Mouse (Mus musculus) stomach, embryonic 14.5 days (tissue): Measurements from ENCODE around the gene Traf4. TPM values are rescaled to one million over a fixed set of nuclear protein-coding genes. Genes with fewer than 3 reads are reported as not detected.

Experiments used
- ATAC-seq: fragments of 200-750 bp; cut with Nextera tagmentation; 2 replicates; pipeline ENCODE4 v1.8.0; 2017; ENCODE audit warnings: low read depth, moderate TSS enrichment; ENCODE audit not compliant: insufficient number of reproducible peaks, insufficient read depth, low FRiP score
- H3K27ac ChIP-seq: fragments of 300-500 bp; sonication (generic); 2 replicates; pipeline ENCODE4 v1.5.1; 2014; ENCODE audit warnings: mild to moderate bottlenecking, low read length, moderate library complexity, mixed read lengths
- H3K27me3 ChIP-seq: fragments of 300-500 bp; sonication (generic); 2 replicates; pipeline ENCODE4 v1.6.1; 2014; ENCODE audit warnings: low read length, control low read depth, mixed read lengths; ENCODE audit not compliant: control insufficient read depth, insufficient read depth
- H3K36me3 ChIP-seq: fragments of 300-500 bp; sonication (generic); 2 replicates; pipeline ENCODE4 v1.6.1; 2014; ENCODE audit warnings: mild to moderate bottlenecking, control low read depth, low read length, moderate library complexity, mixed read lengths; ENCODE audit not compliant: control insufficient read depth, insufficient read depth
- H3K4me1 ChIP-seq: fragments of 300-500 bp; sonication (generic); 2 replicates; pipeline ENCODE4 v1.6.1; 2014; ENCODE audit warnings: low read length, control low read depth, mixed read lengths; ENCODE audit not compliant: control insufficient read depth, insufficient read depth
- H3K4me2 ChIP-seq: fragments of 300-500 bp; sonication (generic); replicated peaks from 2 replicates; pipeline ENCODE4 v1.6.1; 2014; ENCODE audit warnings: low read depth, low read length, control low read depth
- H3K4me3 ChIP-seq: fragments of 300-500 bp; sonication (generic); 2 replicates; pipeline ENCODE4 v1.5.1; 2014; ENCODE audit warnings: low read depth, low read length, control low read depth
- H3K9ac ChIP-seq: fragments of 300-500 bp; sonication (generic); replicated peaks from 2 replicates; pipeline ENCODE4 v1.6.1; 2014; ENCODE audit warnings: low read depth, mild to moderate bottlenecking, control low read depth, low read length, moderate library complexity, mixed read lengths
- H3K9me3 ChIP-seq: fragments of 300-500 bp; sonication (generic); 2 replicates; pipeline ENCODE4 v1.6.1; 2016; ENCODE audit warnings: low read depth, low read length, control low read depth; ENCODE audit not compliant: control insufficient read depth
- WGBS: fragments of 180-500 bp; shearing (Covaris S2); extraction: QIAGEN DNeasy Blood & Tissue Kit; methylation state at CpG from one replicate; pipeline ENCODE4 v1.1.7; 2014; 5-methylcytosine and 5-hydroxymethylcytosine counted together
- polyA plus RNA-seq: library from polyadenylated mRNA; unstranded; fragments of >200 nt; fragmentation: Nextera tagmentation; extraction: Ambion mirVana; gene quantifications from 2 replicates; pipeline ENCODE4 v1.2.1, GENCODE M21; 2014

The Traf4 gene
- polyA plus RNA-seq, 1 experiment from 2014 or later: 53.5 TPM

DNA sequence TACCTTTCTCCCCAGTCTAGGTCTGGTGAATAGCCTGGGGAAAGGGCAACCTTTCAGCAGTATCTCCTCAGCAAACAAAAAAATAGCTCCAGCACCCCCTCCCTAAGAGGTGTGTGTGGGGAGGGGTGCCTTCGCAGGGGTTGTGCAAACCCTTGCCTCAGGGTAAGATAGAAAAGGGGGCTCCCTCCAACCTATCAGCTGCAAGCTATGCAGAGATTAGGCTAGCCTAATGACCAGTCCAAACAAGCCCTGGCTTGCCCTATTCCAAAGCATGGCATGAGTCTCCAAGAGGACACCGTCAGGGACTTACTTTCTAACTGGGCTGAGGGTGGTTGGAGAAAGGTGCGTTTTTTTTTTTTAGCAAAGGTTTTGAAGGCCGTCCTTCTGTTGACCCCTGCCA is 772 bp upstream of the Traf4 start:
- Histone ChIP-seq H3K4me3 (peak overlapping the region; percentile 98), H3K9ac (no peak overlapping the region), H3K4me2 (peak overlapping the region; percentile 82), H3K27ac (peak overlapping the region; percentile 99), H3K36me3 (peaks cover 21% of the 10 kb centered on the region), H3K4me1 (peaks cover 33% of the 10 kb centered on the region), H3K9me3 (no peaks in the 10 kb centered on the region), H3K27me3 (no peaks in the 10 kb centered on the region)
- ATAC-seq: no peak
- 36% methylated on average over 4 of the region's 4 CpGs for WGBS

DNA sequence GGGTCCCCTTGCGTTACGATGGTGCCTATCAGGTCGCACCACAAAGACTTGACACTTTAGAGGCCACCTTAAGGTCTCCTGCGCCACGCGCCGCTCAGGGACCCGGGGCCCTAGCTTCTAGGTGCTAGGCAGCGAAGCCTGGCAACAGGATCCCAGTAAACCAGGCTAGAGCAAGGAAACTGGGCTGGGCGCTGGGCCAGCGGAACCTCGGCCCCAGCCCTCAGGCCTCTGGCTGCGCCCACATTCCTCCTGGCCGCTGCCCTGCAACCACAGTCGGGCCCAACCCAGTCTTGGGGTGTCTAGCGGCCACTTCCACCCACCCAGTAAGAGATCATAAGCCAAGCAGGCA is 346 bp upstream of the Traf4 start:
- Histone ChIP-seq H3K9ac (peak overlapping the region; percentile 97), H3K4me2 (peak overlapping the region; percentile 82), H3K36me3 (peaks cover 25% of the 10 kb centered on the region), H3K27ac (peak overlapping the region; percentile 99), H3K4me3 (peak overlapping the region; percentile 98), H3K9me3 (no peaks in the 10 kb centered on the region), H3K4me1 (peaks cover 33% of the 10 kb centered on the region), H3K27me3 (no peaks in the 10 kb centered on the region)
- WGBS: 2% methylated on average over 16 of the region's 16 CpGs
- peak; percentile 12; the same call in 1 of the 2 replicates for ATAC-seq

GRCm38 (mm10) chr11:78164604-78164923 is 825 bp downstream of the Traf4 start:
- WGBS: under 1% methylated on average over 14 of the region's 14 CpGs
- Histone ChIP-seq H3K4me1 (peaks cover 33% of the 10 kb centered on the region), H3K4me2 (peak overlapping the region; percentile 82), H3K27me3 (no peaks in the 10 kb centered on the region), H3K4me3 (peak overlapping the region; percentile 98), H3K27ac (peak overlapping the region; percentile 99), H3K9me3 (no peaks in the 10 kb centered on the region), H3K9ac (peak overlapping the region; percentile 97), H3K36me3 (peaks cover 37% of the 10 kb centered on the region)
- ATAC-seq: no peak

DNA sequence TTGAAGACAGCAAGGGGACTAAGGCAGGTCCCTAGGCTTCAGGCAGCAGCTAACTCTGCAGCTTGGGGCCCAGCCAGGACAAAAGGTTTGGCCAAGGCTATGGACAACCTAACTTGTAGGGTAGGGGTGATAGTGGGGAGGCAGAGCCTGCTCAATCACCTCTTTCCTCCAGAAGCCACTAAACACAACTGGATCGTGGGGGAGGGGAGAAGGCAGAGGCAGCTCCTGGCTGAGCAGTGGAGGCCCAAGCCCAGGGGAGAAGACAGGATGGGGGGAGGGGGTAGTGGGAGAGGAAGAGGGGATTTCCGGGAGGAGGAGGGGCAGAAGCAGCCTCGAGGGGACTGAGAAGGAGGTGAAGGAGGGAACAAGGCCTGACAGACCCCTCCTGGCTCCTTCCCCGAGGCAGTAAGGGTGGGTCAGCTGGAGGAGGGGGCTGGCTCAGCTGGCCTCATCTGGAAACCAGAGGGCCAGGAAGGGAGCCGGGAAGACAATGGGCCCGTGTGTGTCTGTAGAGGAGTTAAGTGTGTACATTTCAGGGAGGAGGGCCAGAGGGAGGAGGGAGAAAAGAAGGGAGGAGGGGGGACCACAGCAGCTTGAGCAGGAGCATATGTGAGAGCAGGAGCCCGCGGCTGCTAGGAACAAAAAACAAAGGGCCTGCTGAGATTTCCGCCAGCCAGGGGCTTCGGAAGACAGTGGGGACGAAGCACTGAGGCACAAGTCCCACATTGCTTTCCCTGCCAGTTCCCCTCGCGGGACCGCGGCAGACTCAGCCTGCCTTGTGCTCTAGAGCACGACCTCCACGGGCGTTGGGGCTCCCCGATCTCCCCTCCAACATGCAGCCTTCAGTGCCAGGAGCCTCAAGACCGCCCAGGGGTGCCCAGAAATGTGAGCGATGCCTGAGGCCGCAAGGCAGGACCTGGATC is 1.4 kb downstream of the Traf4 start:
- peak overlapping the region; percentile 99 for H3K27ac ChIP-seq
- peak overlapping the region; percentile 97 for H3K9ac ChIP-seq
- H3K9me3 ChIP-seq: no peaks in the 10 kb centered on the region
- no peaks in the 10 kb centered on the region for H3K27me3 ChIP-seq
- peaks cover 33% of the 10 kb centered on the region for H3K4me1 ChIP-seq
- H3K36me3 ChIP-seq: peaks cover 42% of the 10 kb centered on the region
- peak; percentile 73 for ATAC-seq
- 0% methylated on average over 19 of the region's 22 CpGs for WGBS
- peak overlapping the region; percentile 98 for H3K4me3 ChIP-seq
- peak overlapping the region; percentile 82 for H3K4me2 ChIP-seq

DNA sequence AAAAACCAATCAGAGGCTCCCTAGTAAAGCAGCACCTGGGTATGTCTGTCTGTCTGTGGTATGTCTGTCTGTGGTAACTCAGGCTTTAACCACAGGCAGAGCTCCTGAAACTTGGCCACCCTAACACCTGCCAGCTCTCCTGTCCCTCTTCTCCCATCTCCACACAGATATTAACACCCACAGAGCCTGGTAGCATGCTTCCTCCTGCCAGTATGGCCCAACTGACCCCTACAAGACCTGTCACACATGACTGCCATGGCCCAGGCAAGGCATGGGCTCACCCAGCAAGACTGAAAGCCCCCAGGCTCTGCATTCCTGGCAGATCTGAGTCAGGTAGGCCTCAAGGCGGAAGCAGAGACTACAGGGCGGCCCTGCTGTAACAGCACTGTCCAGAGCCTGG is 2.3 kb downstream of the Traf4 start:
- Histone ChIP-seq H3K27me3 (no peaks in the 10 kb centered on the region), H3K4me1 (peaks cover 33% of the 10 kb centered on the region), H3K36me3 (peaks cover 51% of the 10 kb centered on the region), H3K9me3 (no peaks in the 10 kb centered on the region), H3K4me3 (peak overlapping the region; percentile 98), H3K9ac (peak overlapping the region; percentile 97), H3K4me2 (peak overlapping the region; percentile 82), H3K27ac (peak overlapping the region; percentile 99)
- no peak for ATAC-seq
- WGBS: 54% methylated on average over 2 of the region's 2 CpGs

- Histone ChIP-seq H3K36me3 (peaks cover 57% of the 10 kb centered on the region), H3K27me3 (no peaks in the 10 kb centered on the region), H3K9ac (no peak overlapping the region), H3K4me1 (peaks cover 33% of the 10 kb centered on the region), H3K4me2 (peak overlapping the region; percentile 82), H3K4me3 (peak overlapping the region; percentile 98; the same call in 1 of the 2 replicates), H3K27ac (peak overlapping the region; percentile 21; the same call in 1 of the 2 replicates), H3K9me3 (no peaks in the 10 kb centered on the region)
- 51% methylated on average over 6 of the region's 6 CpGs for WGBS
- ATAC-seq: no peak
Observed at GRCm38 (mm10) chr11:78162504-78162903, 2.9 kb downstream of the Traf4 start.

DNA sequence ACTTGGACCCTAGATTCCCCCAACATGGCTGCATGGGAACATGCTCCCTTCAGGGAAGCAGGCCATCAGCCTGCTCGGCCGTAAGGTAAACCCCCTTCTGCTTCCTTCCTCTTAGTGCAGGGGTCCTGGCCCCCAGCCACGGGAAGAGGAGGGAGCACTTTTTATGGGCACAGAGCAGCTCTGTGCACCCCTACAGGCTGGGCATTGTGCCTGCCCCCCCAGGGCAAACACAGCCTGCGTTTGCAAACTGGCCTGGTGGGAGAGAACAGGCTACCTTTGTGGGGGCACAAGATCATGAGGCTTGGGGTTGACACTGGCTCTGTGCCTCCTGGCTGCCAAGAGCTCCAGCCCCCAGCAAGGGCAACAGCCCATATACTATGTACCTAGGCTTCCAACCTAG is 3.4 kb downstream of the Traf4 start:
- H3K4me1 ChIP-seq: peaks cover 33% of the 10 kb centered on the region
- WGBS: 57% methylated on average over 4 of the region's 4 CpGs
- H3K9ac ChIP-seq: no peak overlapping the region
- H3K4me3 ChIP-seq: 0 out of 2 replicates have a peak overlapping the region, but pooled peaks have one; percentile 98
- H3K27ac ChIP-seq: peak overlapping the region; percentile 21; the same call in 1 of the 2 replicates
- H3K9me3 ChIP-seq: no peaks in the 10 kb centered on the region
- no peaks in the 10 kb centered on the region for H3K27me3 ChIP-seq
- no peak overlapping the region; the same call in 1 of the 2 replicates for H3K4me2 ChIP-seq
- no peak for ATAC-seq
- peaks cover 62% of the 10 kb centered on the region for H3K36me3 ChIP-seq

- Histone ChIP-seq H3K9ac (no peak overlapping the region), H3K9me3 (no peaks in the 10 kb centered on the region), H3K4me3 (no peak overlapping the region), H3K36me3 (peaks cover 70% of the 10 kb centered on the region), H3K27me3 (no peaks in the 10 kb centered on the region), H3K27ac (no peak overlapping the region), H3K4me1 (peaks cover 25% of the 10 kb centered on the region), H3K4me2 (no peak overlapping the region)
- WGBS: 88% methylated on average over 14 of the region's 14 CpGs
- ATAC-seq: no peak
Observed at GRCm38 (mm10) chr11:78161169-78161568, 4.2 kb downstream of the Traf4 start.
